Mouse (Mus musculus) ovary, postnatal 14 days (tissue): ENCODE results near the gene Tekt2.

Experiments
- DNase-seq: peaks from one replicate; pipeline ENCODE4 v3.0.0; 2022; ENCODE audit warnings: low spot score

Tekt2 gene

GRCm38 (mm10) chr4:126325281-126325861 is at the start of gene Tekt2:
Gene Tekt2 (minus strand): TSS chr4:126325688.
- no peak for DNase-seq

GRCm38 (mm10) chr4:126371497-126371896 is 46.0 kb upstream of the Tekt2 start:
- no peak for DNase-seq

DNA sequence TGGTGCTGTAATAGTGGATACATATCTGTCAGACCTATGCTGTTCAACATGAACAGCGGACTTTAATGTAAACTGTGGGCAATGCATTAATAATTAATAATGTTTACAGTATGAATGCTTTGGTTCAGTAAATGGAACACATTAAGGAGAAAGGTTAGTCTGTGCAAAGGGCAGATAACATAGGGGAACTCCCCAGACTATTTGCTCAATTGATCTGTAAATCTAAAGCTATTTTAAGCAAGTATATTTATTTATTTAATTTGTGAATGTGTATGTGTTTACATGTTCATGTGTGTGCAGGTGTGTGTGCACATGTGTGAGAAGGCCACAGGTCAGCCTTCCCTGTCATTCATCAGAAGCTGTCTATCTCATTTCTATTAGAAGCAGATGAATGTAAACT is 34.6 kb upstream of the Tekt2 start:
- no peak for DNase-seq

- no peak for DNase-seq
Observed at GRCm38 (mm10) chr4:126343451-126343850, 18.0 kb upstream of the Tekt2 start.

- DNase-seq = no peak
Observed at GRCm38 (mm10) chr4:126339461-126339860, 14.0 kb upstream of the Tekt2 start.

DNA sequence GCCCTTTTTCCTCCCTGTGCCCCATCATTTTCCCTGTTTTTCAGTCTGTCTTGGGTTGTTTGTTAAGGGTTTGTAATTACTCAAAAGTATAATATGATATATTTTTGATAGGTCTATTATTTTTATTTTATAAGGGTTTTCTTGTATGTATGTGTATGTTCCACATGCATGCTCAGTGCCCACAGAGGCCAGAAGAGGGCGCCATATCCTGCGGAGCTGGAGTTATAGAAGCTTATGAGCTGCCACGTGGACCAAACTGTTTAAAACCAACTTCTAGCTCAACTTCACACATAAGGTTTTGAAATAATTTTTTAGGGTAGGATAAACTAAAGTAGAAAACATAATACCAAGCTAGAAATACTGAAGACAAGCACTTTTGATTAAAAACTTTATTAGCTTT is 6.9 kb upstream of the Tekt2 start:
- no peak for DNase-seq

GRCm38 (mm10) chr4:126331751-126332150 is 6.3 kb upstream of the Tekt2 start:
- DNase-seq = no peak

- DNase-seq = no peak
Observed at GRCm38 (mm10) chr4:126330295-126330694, 4.8 kb upstream of the Tekt2 start.

GRCm38 (mm10) chr4:126326036-126326435 is 548 bp upstream of the Tekt2 start:
- DNase-seq = no peak

- no peak for DNase-seq
Observed at GRCm38 (mm10) chr4:126324861-126325260, 627 bp downstream of the Tekt2 start.

DNA sequence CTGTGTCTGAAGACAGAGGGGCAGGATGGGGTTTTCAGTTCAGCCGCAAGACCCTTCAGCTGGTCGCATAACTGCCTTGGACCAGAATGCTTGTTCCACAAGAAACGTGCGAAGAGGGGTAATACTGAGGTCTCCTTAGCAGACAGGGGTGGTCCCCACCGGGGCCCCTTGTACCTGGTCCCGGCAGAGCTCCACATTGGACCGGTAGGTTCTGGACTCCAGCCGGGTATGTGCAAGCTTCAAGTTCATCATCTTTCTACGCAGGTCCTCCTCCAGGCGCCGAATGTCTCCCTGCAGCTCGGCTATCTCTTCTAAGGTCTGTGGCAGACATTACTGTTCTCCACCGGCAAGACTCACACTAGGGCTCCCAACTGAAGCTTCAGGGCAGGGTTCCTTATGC is 2.8 kb downstream of the Tekt2 start:
- no peak for DNase-seq

GRCm38 (mm10) chr4:126321854-126322511 is 3.5 kb downstream of the Tekt2 start:
- DNase-seq = no peak

GRCm38 (mm10) chr4:126321111-126321853 is 4.2 kb downstream of the Tekt2 start, which contains the start of gene Adprhl2:
Gene Adprhl2 (minus strand): TSS chr4:126321703.
- DNase-seq = peak; percentile 100

- DNase-seq = no peak
Observed at GRCm38 (mm10) chr4:126319806-126320205, 5.7 kb downstream of the Tekt2 start.

- DNase-seq = no peak
Observed at GRCm38 (mm10) chr4:126316443-126317040, 8.9 kb downstream of the Tekt2 start.

DNA sequence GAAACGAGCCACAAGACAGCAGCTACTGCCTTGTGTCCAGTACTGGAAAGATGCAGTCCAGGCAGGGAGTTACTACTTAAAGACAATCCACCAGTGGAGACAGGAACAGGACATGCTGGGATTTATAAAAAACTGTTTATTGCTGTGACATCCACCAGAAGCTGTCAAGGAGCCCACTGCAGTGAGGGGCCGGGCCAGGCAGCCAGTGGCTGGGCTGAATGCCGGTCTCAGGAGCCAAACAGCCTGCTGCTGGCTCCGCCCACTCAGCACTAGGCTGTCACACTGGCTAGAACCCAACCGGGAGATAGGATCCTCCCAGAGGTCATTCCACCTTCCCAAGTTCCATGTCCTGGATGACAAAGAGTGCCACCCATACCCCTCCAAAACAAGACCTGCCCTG is 9.6 kb downstream of the Tekt2 start:
- no peak for DNase-seq

- DNase-seq = no peak
Observed at GRCm38 (mm10) chr4:126314393-126314792, 11.1 kb downstream of the Tekt2 start.

DNA sequence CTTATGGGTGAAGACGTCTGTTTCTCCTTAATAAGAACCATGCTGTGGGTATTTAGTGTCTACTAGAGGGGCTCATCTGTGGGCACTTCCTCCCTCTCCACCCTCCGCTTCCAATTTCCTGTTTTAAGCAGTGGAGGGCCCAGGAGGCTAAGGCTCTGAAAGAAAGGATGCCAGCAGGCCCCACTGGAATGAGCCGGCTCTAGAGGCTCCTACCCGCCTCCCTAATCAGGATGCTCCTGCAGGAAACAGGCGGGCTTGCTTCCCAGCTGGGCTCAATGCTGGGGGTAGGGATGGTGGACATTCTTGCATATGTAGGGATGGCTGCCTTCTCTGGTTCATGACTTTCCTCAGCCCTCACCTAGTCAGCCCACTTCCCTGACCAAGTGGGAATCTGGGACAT is 12.3 kb downstream of the Tekt2 start:
- no peak for DNase-seq

- DNase-seq = no peak
Observed at GRCm38 (mm10) chr4:126311566-126312200, 13.8 kb downstream of the Tekt2 start.

DNA sequence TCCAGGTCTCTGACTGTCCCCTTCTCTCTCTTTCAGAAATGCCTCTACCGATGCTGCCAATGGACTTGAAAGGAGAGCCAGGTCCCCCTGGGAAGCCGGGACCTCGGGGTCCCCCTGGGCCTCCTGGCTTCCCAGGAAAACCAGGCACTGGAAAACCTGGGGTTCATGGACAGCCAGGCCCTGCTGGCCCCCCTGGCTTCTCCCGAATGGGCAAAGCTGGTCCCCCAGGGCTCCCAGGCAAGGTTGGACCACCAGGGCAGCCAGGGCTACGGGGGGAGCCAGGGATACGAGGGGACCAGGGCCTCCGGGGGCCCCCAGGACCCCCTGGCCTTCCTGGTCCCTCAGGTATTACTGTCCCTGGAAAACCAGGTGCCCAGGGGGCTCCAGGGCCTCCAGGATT is 15.1 kb downstream of the Tekt2 start:
- DNase-seq = no peak

- peak; percentile 81 for DNase-seq
Observed at GRCm38 (mm10) chr4:126309922-126310309, 15.6 kb downstream of the Tekt2 start.

- no peak for DNase-seq
Observed at GRCm38 (mm10) chr4:126309211-126309921, 16.1 kb downstream of the Tekt2 start.
